Mouse (Mus musculus) Muller cell, postnatal 12 days (primary cell): ENCODE results near the gene Hira.
"Not testable (repeated sequence)": the region's sequence is repeated elsewhere in the genome, so short reads cannot be mapped to it uniquely, and the experiment has no call there.

Source experiments
- DNase-seq: peaks from one replicate; pipeline ENCODE4 v3.0.0-alpha.2; 2015; ENCODE audit errors: inconsistent ontology term

The Hira gene

DNA sequence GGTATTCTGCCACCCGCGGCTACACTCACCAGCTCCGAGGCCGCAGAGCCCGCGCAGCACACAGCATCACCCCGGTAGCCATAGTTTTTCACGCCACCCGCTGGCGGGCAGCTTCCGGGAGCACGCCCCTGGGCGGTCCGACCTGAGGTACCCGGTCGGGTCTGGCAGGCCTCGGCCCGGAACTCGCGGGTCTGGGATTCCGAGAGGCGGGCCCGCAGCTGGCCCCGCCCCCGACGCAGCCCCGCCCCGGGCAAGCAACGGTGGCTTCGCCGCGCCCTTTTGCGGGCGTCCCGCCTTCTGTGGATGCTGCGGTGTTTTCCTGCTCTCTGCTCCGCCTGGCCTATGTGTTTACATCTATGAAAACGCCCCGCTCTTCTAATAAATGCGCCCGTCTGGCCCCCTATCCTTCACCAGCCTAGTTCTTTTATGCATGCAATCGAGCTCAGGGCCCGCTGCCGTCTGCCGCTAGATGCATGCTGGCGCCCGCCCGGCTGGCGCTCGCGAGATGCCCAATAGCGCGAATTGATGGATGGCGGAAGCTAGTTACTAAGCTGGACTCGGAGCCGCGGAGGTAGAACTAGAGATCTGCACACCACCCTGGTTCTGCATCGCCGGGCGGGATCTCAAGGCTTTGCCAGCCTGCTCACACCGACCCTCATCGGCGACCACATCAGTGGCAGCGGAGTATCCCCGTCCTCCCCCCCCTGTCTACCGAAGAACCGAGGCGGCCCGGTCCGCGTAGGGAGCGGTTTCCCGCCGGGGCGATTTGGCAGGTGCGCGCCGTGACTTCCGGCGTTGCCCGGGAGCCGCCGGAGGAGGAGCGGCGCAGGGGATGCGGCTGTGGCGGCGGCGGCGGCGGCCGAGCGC is at the start of gene Hira, which contains the start of gene Mrpl40:
TSS of gene Hira (plus strand) at position 596 of the 867 bp plus-strand sequence.
TSS of gene Mrpl40 (minus strand) at position 421 of the 867 bp plus-strand sequence.
- peak; percentile 97 for DNase-seq

DNA sequence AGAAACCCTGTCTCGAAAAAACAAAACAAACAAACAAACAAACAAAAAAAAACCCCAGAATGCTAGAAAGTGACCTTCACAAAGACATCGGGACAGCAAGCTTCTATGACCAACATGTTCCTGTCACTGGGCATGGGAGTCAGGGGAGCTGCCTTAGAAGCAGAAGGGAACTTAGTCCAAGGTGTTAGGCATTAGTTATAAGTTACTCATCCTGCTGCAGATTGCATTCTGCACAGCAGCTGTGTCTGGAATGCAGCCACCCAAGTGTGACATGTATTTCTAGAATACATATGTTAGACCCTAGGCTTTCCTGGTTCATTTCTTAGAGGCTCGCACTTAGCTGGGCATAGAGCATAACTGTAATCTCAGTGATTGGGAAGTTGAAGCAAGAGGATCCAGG is 48.2 kb upstream of the Hira start:
- DNase-seq: no peak

DNA sequence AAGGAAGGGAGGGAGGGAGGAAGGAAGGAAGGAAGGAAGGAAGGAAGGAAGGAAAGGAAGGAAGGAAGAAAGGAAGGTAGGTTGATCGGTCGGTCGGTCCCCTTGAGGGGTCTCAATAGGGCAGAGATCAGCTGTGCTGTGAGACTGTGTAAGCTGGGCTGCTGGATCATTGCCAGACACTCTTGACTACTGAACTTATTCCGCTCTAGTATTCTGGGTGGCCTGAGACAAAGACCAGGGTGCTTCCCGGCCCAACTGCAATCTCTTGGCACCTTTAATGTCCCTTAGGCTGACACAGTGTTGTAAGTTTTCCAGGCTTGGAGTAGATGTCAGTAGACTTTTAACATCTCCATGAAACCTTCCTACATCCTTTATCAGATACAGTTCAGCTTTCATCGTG is 47.7 kb upstream of the Hira start:
- DNase-seq: no peak

DNA sequence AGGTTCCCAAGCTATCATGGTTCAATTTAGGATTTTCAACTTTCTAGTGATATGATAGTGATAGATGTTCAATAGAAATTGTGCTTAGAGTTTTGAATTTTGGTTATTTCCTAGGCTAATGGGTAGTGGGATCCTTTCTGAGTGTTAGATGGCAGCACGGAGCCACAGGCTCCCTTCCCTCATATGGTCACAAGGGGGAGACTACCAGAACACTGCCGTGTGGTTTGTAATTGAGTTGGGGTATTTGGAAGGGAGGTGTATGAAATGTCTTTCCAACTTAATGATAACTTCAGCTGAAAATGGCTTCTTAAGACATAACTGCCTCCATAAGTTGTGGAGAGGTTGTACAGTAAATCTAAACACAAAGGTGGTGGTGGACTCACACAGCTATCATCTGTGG is 43.4 kb upstream of the Hira start:
- no peak for DNase-seq

DNA sequence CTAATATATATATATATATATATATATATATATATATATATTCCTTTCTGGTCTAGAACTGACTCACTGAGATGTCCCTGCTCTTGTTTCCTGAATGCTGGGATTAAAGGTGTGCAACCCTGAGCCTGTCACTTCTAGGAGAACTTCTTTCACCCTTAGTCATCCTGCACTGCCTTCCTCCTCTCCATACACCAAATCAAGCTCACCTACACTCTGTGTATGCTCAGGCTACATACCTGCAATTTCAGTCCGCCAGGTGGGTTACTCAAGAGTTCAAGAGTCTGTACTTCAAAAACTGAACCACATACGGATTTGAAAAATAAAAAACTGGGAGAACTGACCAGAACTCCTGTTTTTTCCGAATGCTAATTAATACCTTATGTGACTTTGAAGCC is 40.8 kb upstream of the Hira start:
- no peak for DNase-seq

DNA sequence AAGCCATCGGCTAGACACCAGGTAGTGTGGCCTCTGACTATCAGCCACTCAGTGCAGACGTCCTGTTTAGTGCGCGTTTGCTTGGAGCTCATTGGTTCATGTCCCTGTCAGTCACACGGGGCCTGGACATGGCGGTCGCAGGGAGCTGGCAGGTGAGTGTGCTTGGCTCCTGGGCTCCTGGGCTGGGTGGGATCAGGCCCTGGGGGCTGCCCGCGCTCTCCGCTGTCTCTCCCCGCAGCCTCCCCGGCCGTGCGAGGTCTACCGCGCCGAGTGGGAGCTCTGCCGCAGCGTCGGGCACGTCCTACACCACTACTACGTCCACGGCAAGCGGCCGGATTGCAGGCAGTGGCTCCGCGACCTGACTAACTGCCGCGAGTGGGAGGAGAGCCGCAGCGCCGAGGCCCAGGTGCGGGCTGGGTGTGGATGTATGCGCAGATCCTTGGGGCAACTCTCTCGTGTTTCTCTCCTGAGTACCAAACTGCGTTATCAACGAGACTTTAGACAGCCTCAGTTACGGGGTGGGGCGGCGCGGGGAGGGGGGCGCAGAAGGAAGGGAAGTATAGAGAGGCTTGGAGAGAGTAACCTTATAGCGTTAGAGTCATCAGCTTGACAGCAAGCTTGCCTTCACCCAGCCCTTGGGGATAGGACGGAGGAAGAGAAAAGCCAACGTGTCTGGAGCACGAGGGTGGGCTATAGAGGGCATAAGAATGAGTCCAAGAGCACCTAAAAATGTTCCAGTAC is 40.2 kb upstream of the Hira start, which contains the start of the genes 2510002D24Rik and Gm28539:
TSS of gene 2510002D24Rik (plus strand) at position 111 of the 741 bp plus-strand sequence.
TSS of gene Gm28539 (plus strand) at position 117 of the 741 bp plus-strand sequence.
- peak; percentile 88 for DNase-seq

DNA sequence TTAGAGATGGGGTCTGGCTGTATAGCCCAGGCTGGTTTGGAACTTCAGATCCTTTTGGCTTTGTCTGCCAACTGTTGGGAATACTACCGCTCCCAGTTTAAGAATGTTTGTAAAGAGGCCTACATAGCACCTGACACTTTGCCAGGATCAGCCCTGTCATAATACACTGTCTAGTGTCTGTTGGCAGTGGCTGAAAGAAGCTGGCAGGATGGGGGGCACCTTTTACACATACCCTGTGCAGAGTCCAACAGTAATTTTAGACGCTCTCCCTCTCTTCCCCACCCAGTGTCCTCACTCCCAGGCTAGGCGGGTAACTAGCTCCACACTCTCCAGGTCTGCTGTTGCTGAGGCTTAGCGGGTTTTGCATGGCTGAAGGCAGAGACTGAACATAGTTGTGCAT is 38.5 kb upstream of the Hira start:
- DNase-seq: no peak

DNA sequence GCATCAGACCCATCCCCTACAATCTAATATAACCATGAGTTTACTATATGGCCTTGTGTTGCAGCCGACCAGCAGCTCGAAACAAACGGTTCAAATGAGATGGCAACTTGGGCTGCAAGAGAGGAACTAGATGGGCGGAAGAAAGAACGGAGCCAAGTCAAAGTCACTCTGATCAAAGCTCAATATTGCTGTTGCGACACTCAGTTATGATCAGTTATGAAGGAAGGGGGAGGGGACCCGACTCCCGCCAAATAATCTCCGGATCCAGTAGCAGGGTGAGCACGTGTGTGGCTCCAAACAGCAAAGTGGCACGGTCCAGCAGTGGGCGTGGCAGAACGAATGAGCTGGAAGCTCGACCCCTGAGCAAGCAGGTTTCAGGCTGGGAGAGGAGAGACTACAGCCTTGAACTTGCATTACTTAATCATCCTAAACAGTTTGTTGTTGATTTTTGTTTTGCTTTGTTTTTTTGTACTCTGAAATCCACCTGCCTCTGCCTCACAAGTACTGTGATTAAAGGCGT is 30.5 kb upstream of the Hira start:
- DNase-seq: no peak

DNA sequence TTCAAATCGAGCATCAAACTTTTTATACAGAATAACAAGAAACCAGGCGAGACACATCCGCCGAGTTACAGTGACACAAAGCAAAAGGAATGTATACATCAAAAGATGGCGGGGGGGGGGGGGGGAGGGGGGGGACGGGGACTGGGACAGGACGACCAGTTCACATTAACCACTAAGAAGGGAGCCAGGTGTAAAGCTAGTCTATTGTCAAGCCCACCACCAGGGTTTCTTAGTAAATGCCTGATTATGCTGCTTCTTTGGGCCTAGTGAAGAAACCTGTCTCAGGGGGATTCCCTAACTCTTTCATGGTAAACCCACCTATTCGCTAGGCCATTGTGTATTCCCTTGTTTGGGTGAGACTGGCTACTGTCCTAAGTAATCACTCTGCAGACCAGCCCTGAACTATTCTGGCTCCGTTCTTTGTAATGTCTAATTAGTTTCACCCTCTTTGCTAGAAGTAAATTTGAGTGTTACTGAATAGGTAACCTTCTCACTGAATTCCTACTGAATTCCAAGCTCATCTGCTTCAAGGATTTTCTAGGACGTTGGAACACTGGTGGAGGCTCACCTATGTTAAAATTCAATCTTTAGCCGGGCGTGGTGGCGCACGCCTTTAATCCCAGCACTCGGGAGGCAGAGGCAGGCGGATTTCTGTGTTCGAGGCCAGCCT is 27.2 kb upstream of the Hira start:
- not testable (repeated sequence) for DNase-seq

DNA sequence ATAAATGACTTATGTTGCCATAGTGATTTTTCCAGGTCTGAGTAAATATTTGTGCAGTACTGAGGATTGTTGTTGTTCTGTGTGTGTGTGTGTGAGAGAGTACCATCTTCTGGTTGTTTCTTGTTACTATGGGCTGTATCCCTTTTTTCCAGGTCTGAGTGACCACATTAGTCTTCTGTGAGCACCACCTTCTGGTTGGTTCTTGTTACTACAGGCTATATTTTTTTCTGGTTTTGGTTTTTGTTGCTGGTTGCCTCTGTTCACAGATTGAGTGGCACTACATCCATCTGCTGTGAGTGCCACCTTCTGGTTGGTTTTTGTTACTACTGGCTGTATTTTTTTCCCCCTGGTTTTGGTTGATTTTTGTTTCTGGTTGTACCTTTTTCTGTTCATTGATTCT is 18.3 kb upstream of the Hira start:
- peak; percentile 27 for DNase-seq

DNA sequence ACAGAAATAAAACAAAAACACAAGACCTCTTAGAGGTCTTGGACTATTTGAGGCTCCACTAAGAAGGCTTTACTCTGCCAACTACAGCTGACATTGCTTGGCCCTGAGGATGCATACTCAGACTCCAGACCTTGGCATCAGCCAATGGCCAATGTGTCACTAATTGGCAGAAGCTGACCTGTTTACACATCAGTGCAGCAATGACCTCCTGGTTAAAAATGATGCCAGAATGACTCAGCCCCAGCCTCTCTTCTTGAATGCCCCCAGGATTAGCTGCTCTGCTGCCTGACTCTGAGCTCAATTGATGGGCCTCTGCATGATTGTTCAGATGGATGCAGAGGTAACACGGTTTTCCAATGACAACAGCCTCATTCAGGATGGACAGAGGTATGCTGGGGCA is 16.7 kb upstream of the Hira start:
- peak; percentile 95 for DNase-seq

DNA sequence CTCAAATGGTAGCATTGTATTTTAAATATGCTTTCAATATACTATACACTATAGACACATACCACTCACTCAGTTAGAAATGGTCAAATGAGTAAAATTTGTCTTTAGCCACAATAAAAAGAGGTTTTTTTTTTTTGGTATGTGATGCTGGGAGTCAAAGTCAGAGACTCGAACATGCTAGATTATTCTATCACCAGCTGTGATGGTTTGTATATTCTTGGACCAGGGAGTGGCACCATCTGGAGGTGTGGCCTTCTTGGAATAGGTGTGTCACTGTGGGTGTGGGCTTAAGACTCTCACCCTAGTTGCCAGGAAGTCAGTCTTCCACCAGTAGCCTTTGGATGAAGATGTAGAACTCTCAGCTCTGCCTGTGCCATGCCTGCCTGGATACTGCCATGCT is 6.3 kb upstream of the Hira start:
- not testable (repeated sequence) for DNase-seq

DNA sequence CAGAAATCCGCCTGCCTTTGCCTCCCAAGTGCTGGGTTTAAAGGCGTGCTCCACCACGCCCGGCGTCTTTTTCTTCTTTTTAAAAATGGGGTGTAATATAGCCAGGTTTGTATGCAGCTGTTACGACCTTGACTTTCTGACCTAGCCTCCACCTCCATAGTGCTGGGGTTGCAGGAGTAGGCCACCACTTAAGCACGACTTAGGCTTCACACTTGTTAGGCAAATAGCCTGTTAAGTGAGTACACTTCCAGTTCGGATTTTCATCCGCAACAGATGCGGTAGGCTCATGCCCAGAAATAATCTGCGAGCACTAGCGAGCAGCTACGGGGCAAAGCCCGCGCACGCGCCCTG is 771 bp upstream of the Hira start:
- no peak for DNase-seq

DNA sequence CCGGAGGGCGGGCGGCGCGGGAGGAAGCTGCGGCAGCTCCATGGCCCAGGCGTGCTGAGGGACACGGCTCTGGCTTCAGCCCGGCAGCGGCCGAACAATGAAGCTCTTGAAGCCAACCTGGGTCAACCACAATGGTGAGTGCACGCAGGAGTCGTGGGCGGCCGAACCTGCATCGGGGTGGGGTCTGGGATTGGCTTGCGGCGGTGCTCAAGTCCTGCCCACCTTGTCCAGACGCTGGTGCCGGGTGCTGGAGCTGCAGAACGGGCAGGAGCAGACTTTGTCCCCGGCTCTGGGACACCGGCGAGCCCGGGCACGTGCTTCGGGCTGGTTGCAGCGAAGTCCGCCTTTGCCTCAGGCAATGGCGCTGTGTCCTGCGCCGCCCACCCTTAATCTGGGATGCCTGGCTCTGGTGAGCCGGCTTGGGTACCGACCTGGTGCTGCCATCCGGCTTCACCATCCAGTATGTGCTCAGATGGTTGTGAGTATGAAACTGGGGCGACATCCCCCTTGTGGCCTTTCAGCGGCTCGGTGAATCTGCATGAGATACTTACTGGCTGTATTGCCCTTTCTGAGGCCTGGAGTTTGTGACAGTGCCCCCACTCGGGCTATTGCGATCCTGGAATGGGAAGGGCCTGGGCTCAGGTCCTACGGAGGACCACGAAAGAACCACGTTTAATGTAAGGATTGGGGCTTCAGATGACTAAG is 701 bp downstream of the Hira start:
- DNase-seq: peak; percentile 81

DNA sequence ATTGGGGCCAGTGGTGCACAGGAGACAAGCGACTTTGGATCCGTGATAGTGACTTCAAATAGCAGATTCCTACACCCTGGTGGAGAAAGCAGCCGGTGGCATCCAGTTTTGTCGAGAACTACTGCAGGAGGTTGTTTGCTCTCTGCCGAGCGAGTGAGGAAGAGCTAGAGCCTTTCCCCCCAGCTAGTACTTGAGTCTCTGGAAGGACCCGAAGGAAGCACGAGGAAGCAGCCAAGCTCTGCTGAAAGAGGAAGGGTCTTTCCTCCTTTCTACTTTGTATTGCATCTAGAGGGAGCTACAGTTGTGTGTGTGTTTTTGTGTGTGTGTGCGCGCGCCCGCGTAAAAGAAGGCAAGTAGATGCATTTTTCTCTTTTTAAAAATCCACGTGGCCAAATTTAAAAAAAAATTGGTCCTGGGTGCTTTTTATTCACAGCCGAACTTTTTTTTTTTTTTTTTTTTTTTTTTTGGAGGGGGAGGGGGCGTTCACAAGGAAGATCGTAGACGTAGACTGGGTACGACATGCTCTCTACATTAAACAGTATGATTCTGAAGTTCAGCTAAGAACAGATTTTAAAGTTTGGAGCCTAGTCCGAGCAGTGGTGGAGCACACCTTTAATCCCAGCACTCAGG is 1.4 kb downstream of the Hira start:
- no peak for DNase-seq

DNA sequence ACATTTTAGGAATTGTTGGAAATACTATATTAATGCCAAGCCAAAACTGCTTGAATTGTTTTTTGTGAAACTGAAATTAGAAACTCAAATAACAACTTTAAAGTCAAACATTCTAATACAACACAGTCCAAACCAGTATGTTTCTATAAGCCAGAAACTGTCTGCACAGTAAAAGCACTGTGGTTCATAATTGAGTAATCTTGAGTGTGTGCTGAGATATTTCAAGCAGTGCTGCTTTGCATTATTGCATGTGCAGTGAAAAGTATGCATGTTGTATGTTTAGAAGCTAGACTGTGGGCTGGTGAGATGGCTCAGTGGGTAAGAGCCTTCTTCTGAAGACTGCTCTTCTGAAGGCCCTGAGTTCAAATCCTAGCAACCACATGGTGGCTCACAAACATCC is 7.2 kb downstream of the Hira start:
- no peak for DNase-seq

DNA sequence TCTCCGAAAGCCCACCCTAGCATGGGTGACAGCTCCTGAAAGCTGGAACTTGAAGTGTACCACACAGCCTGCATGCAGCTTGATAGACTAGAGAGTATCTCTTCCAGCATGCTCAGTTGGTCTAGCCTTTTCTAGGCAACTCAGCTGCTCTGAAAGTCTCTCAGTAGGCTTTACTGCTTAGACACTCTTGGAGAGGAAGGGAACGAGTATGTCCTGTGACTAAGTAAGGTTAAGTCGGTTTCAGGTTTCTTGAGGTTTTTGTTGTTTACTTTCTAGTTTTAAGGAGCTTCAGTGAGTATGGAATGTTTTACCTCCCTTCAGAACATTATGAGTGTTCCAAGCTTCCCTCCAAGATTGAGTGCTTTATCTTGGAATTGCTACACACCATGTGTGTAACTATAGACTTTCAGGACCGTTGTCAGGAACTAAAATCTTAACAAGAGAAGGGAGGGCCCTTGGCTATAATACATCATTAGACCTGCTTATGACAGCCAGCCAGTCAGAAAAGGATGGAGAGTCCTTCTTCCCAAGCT is 17.1 kb downstream of the Hira start:
- DNase-seq: no peak

DNA sequence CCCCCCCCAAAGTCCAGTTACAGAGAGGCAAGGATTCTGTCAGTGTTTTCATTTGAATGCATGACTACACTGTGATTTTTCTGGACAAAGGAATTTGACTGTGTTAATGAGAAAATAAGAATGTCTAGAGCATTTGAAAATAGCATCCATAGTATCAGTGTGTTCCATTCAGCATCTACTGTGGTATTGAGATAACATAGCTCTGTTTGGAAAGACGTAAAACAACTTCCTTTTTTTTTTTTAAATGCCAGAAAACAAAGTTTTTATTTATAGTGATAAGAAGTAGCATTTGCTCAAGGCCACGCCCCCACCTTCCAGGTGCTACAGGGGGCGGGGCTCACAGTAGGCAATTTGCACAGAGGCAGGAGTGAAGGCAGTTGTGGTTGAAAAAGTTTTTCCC is 18.4 kb downstream of the Hira start:
- DNase-seq: no peak

DNA sequence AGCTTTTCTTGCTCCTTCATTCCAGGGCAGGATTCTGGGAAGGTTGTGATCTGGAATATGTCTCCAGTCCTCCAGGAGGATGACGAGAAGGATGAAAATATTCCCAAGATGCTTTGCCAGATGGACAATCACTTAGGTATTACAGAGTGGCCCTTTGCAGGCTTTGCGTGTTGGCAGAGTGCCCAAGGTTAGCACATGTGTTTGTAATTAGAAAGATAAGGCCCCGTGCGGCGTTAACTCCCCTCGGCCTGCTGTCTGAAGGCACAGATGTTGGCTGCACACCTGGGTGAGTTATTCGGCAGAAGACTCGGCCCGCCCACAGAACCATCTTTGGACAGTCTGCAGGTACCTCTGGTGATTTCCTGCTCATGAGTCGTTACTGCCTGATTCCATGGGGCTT is 19.6 kb downstream of the Hira start:
- DNase-seq: no peak

DNA sequence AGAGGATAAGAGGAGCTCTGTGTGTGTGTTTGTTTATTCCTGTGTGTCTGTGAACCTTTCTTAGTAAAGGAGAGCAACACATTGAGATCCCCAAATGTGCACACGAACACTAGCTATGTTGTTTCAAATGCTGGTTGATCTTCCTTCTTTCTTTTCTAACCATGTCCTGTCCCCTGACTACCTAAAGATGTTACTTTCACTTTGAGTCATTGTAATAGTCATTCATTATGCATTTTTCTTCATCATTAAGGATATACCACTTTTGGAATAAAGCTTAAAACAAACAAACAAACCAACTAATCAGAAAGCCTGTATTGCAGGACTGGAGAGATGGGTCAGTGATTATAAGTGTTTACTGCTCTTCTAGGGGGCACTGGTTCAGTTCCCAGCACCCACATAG is 28.8 kb downstream of the Hira start:
- no peak for DNase-seq

DNA sequence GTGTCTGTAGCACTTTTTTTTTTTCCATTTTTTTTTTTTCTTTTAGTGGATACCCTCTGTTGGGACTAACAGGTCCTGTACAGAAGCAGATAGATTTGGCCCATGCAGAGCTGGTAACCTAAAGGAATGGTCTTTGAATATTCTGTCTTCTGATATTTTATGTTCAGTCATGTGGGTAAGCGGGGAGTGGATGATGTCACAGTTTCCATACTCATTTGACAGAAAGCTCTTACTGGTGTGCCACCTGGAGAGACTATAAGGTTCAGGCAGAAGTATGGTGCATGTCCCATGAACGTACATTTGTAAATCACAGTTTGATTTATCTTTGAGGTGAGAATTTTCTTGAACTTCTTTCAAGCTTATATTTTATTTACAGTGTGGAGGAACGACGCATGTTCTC is 39.2 kb downstream of the Hira start:
- no peak for DNase-seq
